Mouse (Mus musculus) gastrocnemius, adult 2 months (tissue): ENCODE results near the gene Rfx6. TPM values are rescaled to one million over a fixed set of nuclear protein-coding genes. Genes with fewer than 3 reads are reported as not detected.

ENCODE experiments used
- DNase-seq: peaks from one replicate; pipeline ENCODE4 v3.0.0; 2022
- H3K27ac ChIP-seq: fragments of 200-600 bp; 2 replicates; pipeline ENCODE4 v1.8.1; 2022; ENCODE audit warnings: mild to moderate bottlenecking
- H3K4me3 ChIP-seq: fragments of 200-600 bp; 2 replicates; pipeline ENCODE4 v1.8.1; 2022; ENCODE audit warnings: mild to moderate bottlenecking, moderate library complexity
- CTCF ChIP-seq: fragments of 200-600 bp; IDR thresholded peaks from 2 replicates; pipeline ENCODE4 v1.8.1; 2022; ENCODE audit warnings: antibody characterized with exemption, mild to moderate bottlenecking, moderate library complexity
- intact Hi-C: fragments of 180-260 bp; cut with DNase I; formaldehyde crosslinking; loops from one replicate; pipeline ENCODE4 v1.15.1; 2025
- total RNA-seq, 2 experiments: library from RNA; stranded (reverse); gene quantifications; 2 replicates each; pipeline ENCODE4 v1.2.3; 2021

The Rfx6 gene
- total RNA-seq, 2 experiments from 2014 or later: not detected

DNA sequence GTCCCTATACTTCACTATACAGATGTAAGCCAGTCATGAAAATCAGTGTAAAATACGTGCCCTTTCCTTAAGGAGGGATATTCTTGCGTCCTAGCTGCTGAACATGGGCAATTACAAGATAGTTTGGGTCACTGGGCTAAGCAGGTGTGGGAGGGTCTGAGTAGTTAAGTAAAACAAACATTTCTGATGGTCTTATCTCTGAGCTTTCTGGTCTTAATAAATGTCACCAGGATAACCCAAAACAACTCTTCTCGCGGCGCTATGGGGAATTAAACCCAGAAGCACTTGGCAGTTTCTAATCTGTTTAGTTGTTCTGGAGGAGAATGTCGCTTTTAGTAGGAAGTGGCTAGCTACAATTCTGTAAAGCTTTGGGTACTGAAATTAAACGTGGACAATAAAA is 91.7 kb downstream of the Rfx6 start:
- intact Hi-C loops: no loop called here
- Histone ChIP-seq H3K27ac (no peak overlapping the region), H3K4me3 (no peak overlapping the region)
- TF ChIP-seq CTCF: no peak
- DNase-seq: no peak

DNA sequence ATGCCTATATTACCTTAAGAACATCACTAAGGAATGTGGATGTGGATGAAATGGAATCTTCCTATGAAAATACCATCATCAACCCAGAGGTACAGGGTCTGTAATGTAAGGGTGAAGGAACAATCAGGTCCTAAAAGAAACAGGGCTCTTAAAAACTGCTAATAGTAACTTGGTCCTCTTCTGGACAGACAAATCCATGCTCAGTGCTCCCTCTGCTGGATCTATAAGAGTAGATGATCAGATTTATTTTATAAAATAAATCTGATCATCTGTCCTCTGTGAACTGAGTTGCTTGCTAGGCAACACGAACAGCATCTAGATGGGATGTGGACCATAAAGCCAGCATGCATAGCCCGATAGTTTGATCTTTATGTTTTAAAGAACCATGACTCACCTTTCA is 102.1 kb downstream of the Rfx6 start:
- TF ChIP-seq CTCF: peak; percentile 25; the same call in 1 of the 2 replicates
- Histone ChIP-seq H3K27ac (no peak overlapping the region), H3K4me3 (no peak overlapping the region)
- no peak for DNase-seq
- intact Hi-C loops: no loop called here

Other genes with a start within 250 kb of the Rfx6 start
- not detected for gene Gm49339, start 197.1 kb upstream of the Rfx6 start, total RNA-seq
- under 1 TPM; 0.78 to 0.97 TPM for gene Lilr4b, start 197.1 kb upstream of the Rfx6 start, total RNA-seq
- under 1 TPM; 0.75 to 0.84 TPM for gene Lilrb4a, start 186.8 kb upstream of the Rfx6 start, total RNA-seq
- gene Fam162b, start 87.2 kb upstream of the Rfx6 start, total RNA-seq: not detected
- not detected for gene Gprc6a, start 46.3 kb upstream of the Rfx6 start, total RNA-seq